In the genomic region with DNA sequence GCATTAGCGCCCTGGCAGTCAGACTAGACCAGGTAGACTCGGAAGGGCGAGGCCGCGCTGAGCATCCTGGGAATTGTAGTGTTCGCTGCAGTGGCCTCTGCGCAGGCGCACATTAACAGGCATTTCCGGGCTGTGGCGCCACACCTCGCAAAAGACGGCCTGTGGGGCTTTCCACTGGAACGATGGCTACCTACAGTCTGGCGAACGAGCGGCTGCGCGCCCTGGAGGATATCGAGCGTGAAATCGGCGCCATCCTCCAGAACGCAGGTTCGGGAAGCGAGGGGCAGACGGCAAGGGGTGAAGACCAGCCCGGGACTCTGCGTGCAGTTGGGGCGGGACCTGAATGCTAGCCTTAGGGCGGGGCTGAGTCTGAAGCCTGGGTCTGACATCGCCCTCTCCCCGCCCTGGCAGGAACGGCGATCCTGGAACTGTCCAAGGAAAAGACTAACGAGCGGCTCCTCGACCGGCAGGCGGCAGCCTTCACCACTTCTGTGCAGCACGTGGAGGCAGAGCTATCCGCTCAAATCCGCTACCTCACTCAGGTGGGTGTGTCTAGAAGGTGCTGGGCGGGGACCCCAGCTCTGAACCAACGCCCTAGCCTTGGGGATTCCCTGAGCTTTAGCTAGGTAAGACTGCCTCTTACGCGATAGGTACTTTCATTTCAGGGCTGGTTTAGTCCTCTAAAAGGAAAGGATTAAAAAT, we compare ENCODE assay signal across 7 mouse cellular contexts. TPM values are rescaled to one million over a fixed set of nuclear protein-coding genes. Genes with fewer than 3 reads are reported as not detected.
DNase-seq lines count a peak whose midpoint lies in the region; ATAC-seq lines count a peak whose summit lies in the region.

A gene (plus strand): TSS at position 123 of the 702 bp plus-strand sequence.

- H3K27me3 ChIP-seq in embryonic facial prominence, embryonic 11.5 days (ENCODE audit: control insufficient read depth, insufficient read depth, low read length), result no peaks in the 10 kb centered on the region
- H3K27me3 ChIP-seq in limb, embryonic 10.5 days (ENCODE audit: low read depth, poor library complexity, severe bottlenecking), result no peaks in the 10 kb centered on the region
- H3K27me3 ChIP-seq in midbrain, embryonic 13.5 days, result no peaks in the 10 kb centered on the region

- H3K4me2 ChIP-seq in embryonic facial prominence, embryonic 11.5 days (ENCODE audit: low read depth, low read length), result peak within 1 kb of the TSS; percentile 59
- H3K4me2 ChIP-seq in midbrain, embryonic 13.5 days (replicated peaks), result peak within 1 kb of the TSS; percentile 70

- WGBS in embryonic facial prominence, embryonic 11.5 days, result under 1% methylated on average over 46 of the region's 46 CpGs
- WGBS in limb, embryonic 10.5 days, result under 1% methylated on average over 46 of the region's 46 CpGs
- under 1% methylated on average over 46 of the region's 46 CpGs for WGBS in midbrain, embryonic 13.5 days

- no peaks in the 10 kb centered on the region for H3K4me1 ChIP-seq in embryonic facial prominence, embryonic 11.5 days (ENCODE audit: control insufficient read depth, insufficient read depth, low read length)
- peaks cover 21% of the 10 kb centered on the region for H3K4me1 ChIP-seq in limb, embryonic 10.5 days
- H3K4me1 ChIP-seq in midbrain, embryonic 13.5 days (replicated peaks), result peaks cover 19% of the 10 kb centered on the region

- peak within 1 kb of the TSS; percentile 72 for H3K9ac ChIP-seq in embryonic facial prominence, embryonic 11.5 days (replicated peaks; ENCODE audit: low read length)
- peak within 1 kb of the TSS; percentile 79 for H3K9ac ChIP-seq in midbrain, embryonic 13.5 days (replicated peaks)

- H3K4me3 ChIP-seq in embryonic facial prominence, embryonic 11.5 days (ENCODE audit: low read depth, low read length), result peak within 1 kb of the TSS; percentile 64
- H3K4me3 ChIP-seq in limb, embryonic 10.5 days, result peak within 1 kb of the TSS; percentile 82
- peak within 1 kb of the TSS; percentile 65 for H3K4me3 ChIP-seq in midbrain, embryonic 13.5 days (replicated peaks)

- peak; percentile 98 for DNase-seq in adrenal gland, postnatal 14 days
- DNase-seq in embryonic facial prominence, embryonic 11.5 days (ENCODE audit: low spot score), result peak; percentile 97
- DNase-seq in kidney, adult 11 months, result peak; percentile 98
- DNase-seq in limb, embryonic 10.5 days (ENCODE audit: low spot score), result peak; percentile 94
- peak; percentile 93 for DNase-seq in spleen, adult 12 weeks (ENCODE audit: low spot score)

- H3K9me3 ChIP-seq in embryonic facial prominence, embryonic 11.5 days (replicated peaks; ENCODE audit: control insufficient read depth, low read length), result no peaks in the 10 kb centered on the region
- no peaks in the 10 kb centered on the region for H3K9me3 ChIP-seq in limb, embryonic 10.5 days (replicated peaks)
- no peaks in the 10 kb centered on the region for H3K9me3 ChIP-seq in midbrain, embryonic 13.5 days

- H3K27ac ChIP-seq in embryonic facial prominence, embryonic 11.5 days (replicated peaks; ENCODE audit: low read depth, low read length), result peak within 1 kb of the TSS; percentile 89
- H3K27ac ChIP-seq in limb, embryonic 10.5 days, result peak within 1 kb of the TSS; percentile 96
- H3K27ac ChIP-seq in midbrain, embryonic 13.5 days, result peak within 1 kb of the TSS; percentile 96

- peak; percentile 97 for ATAC-seq in embryonic facial prominence, embryonic 11.5 days (replicated peaks; ENCODE audit: insufficient number of reproducible peaks, low FRiP score, low TSS enrichment, low read depth)
- ATAC-seq in granulocyte monocyte progenitor cell, adult 5-6 weeks (replicated peaks; ENCODE audit: poor library complexity, severe bottlenecking), result peak; percentile 89
- peak; percentile 98 for ATAC-seq in midbrain, embryonic 13.5 days

- no peaks in the 10 kb centered on the region for H3K36me3 ChIP-seq in embryonic facial prominence, embryonic 11.5 days (replicated peaks; ENCODE audit: control insufficient read depth, insufficient read depth, low read depth, low read length)
- H3K36me3 ChIP-seq in limb, embryonic 10.5 days, result peaks cover 17% of the 10 kb centered on the region
- H3K36me3 ChIP-seq in midbrain, embryonic 13.5 days, result peaks cover 11% of the 10 kb centered on the region; the same call in 1 of the 2 replicates

RNA-seq across cellular contexts. Expression of the gene that starts here (rescaled TPM):
- total RNA-seq in adrenal gland, postnatal 14 days (2021), result 18.1 and 23.3 TPM in 2 replicates
- 38.7 and 46.9 TPM in 2 replicates for polyA plus RNA-seq in embryonic facial prominence, embryonic 11.5 days (2014; fragmentation: Nextera tagmentation; extraction: Ambion mirVana)
- 19.7 and 28.5 TPM in 2 replicates for total RNA-seq in granulocyte monocyte progenitor cell, adult 5-6 weeks (2014; fragmentation: Nextera tagmentation)
- 31.5 and 35.8 TPM in 2 replicates for total RNA-seq in granulocyte monocyte progenitor cell, adult 5-6 weeks (2017)
- 48.4 and 51.5 TPM in 2 replicates for polyA plus RNA-seq in limb, embryonic 10.5 days (2016; fragmentation: Nextera tagmentation; extraction: Ambion mirVana)
- 41.9 and 43.6 TPM in 2 replicates for polyA plus RNA-seq in midbrain, embryonic 13.5 days (2015; fragmentation: Nextera tagmentation; extraction: Ambion mirVana)

Comparison
In these comparisons a context has a peak if more than half of its experiments do, and no peak if none do; other contexts are left out.
1. Peak in every context shown above with its lines: DNase-seq, ATAC-seq, H3K4me3 ChIP-seq and H3K27ac ChIP-seq.